Mouse (Mus musculus) erythroblast, embryonic 14.5 days (primary cell): ENCODE data around the gene Zfp941. TPM values are rescaled to one million over a fixed set of nuclear protein-coding genes. Genes with fewer than 3 reads are reported as not detected.

Source experiments
- H3K27me3 ChIP-seq: 2 replicates; pipeline ENCODE4 v1.6.1; 2012; ENCODE audit warnings: inconsistent platforms; ENCODE audit not compliant: control insufficient read depth
- H3K36me3 ChIP-seq: 2 replicates; pipeline ENCODE4 v1.6.1; 2012; ENCODE audit warnings: mild to moderate bottlenecking, inconsistent platforms; ENCODE audit not compliant: control insufficient read depth
- H3K4me1 ChIP-seq: 2 replicates; pipeline ENCODE4 v1.6.1; 2012; ENCODE audit warnings: inconsistent platforms; ENCODE audit not compliant: control insufficient read depth
- H3K4me3 ChIP-seq: replicated peaks from 2 replicates; pipeline ENCODE3; 2012; ENCODE audit warnings: moderate library complexity, mild to moderate bottlenecking, inconsistent platforms
- H3K9me3 ChIP-seq: 2 replicates; pipeline ENCODE4 v1.6.1; 2012; ENCODE audit warnings: low read length, inconsistent platforms, mixed read lengths; ENCODE audit not compliant: control insufficient read depth
- GATA1 ChIP-seq: IDR thresholded peaks from 2 replicates; pipeline ENCODE4 v1.6.1; 2012; ENCODE audit warnings: low read length, inconsistent platforms, mixed read lengths
- TAL1 ChIP-seq: IDR thresholded peaks from 3 replicates; pipeline ENCODE4 v1.6.1; 2012; ENCODE audit warnings: low read length, inconsistent platforms, mixed read lengths
- polyA plus RNA-seq: library from polyadenylated mRNA; stranded (reverse); fragments of >175 nt; gene quantifications from 2 replicates; pipeline ENCODE4 v1.2.3, GENCODE M21; 2012

Gene Zfp941
- polyA plus RNA-seq = not detected in 2 replicates

- peaks cover 7% of the 10 kb centered on the region for H3K4me1 ChIP-seq
- H3K4me3 ChIP-seq = peak within 1 kb of the TSS; percentile 60
- H3K27me3 ChIP-seq = peaks cover 4% of the 10 kb centered on the region; the same call in 1 of the 2 replicates
- TF ChIP-seq TAL1 = no peak
- no peak for TF ChIP-seq GATA1
- H3K9me3 ChIP-seq = no peaks in the 10 kb centered on the region
- no peaks in the 10 kb centered on the region for H3K36me3 ChIP-seq
Measured at GRCm38 (mm10) chr7:140821653-140822329, at the start of gene Zfp941. Zfp941 (minus strand) TSS chr7:140822178.

GRCm38 (mm10) chr7:140864761-140865160 lies 42.8 kb upstream of the Zfp941 start:
- Histone ChIP-seq H3K36me3 (peaks cover 94% of the 10 kb centered on the region), H3K9me3 (no peaks in the 10 kb centered on the region), H3K27me3 (no peaks in the 10 kb centered on the region), H3K4me3 (no peak overlapping the region), H3K4me1 (no peaks in the 10 kb centered on the region)
- TF ChIP-seq GATA1 = no peak
- TF ChIP-seq TAL1 = no peak

- Histone ChIP-seq H3K9me3 (no peaks in the 10 kb centered on the region), H3K36me3 (peaks cover 78% of the 10 kb centered on the region), H3K27me3 (no peaks in the 10 kb centered on the region), H3K4me1 (peaks cover 32% of the 10 kb centered on the region), H3K4me3 (no peak overlapping the region)
- TF ChIP-seq GATA1 (no peak), TAL1 (no peak)
Measured at GRCm38 (mm10) chr7:140860728-140861127, 38.8 kb upstream of the Zfp941 start.

- Histone ChIP-seq H3K9me3 (no peaks in the 10 kb centered on the region), H3K36me3 (peaks cover 74% of the 10 kb centered on the region), H3K4me1 (peaks cover 40% of the 10 kb centered on the region), H3K4me3 (no peak overlapping the region), H3K27me3 (no peaks in the 10 kb centered on the region)
- no peak for TF ChIP-seq TAL1
- no peak for TF ChIP-seq GATA1
Measured at GRCm38 (mm10) chr7:140859997-140860396, 38.0 kb upstream of the Zfp941 start.

- Histone ChIP-seq H3K4me1 (peaks cover 48% of the 10 kb centered on the region), H3K36me3 (peaks cover 74% of the 10 kb centered on the region), H3K4me3 (peak overlapping the region; percentile 79), H3K9me3 (no peaks in the 10 kb centered on the region), H3K27me3 (no peaks in the 10 kb centered on the region)
- TF ChIP-seq TAL1 (no peak), GATA1 (no peak)
Measured at GRCm38 (mm10) chr7:140858746-140859145, 36.8 kb upstream of the Zfp941 start.

- Histone ChIP-seq H3K36me3 (peaks cover 74% of the 10 kb centered on the region), H3K9me3 (no peaks in the 10 kb centered on the region), H3K4me1 (peaks cover 51% of the 10 kb centered on the region), H3K4me3 (peak within 1 kb of the TSS; percentile 79), H3K27me3 (no peaks in the 10 kb centered on the region)
- TF ChIP-seq GATA1 (no peak), TAL1 (no peak)
Measured at GRCm38 (mm10) chr7:140857550-140858505, 35.9 kb upstream of the Zfp941 start, which contains the start of gene Bet1l. Bet1l (minus strand) TSS chr7:140857577.

- Histone ChIP-seq H3K36me3 (peaks cover 74% of the 10 kb centered on the region), H3K27me3 (no peaks in the 10 kb centered on the region), H3K4me1 (peaks cover 53% of the 10 kb centered on the region), H3K4me3 (peak within 1 kb of the TSS; percentile 79), H3K9me3 (no peaks in the 10 kb centered on the region)
- TF ChIP-seq TAL1 = no peak
- TF ChIP-seq GATA1 = no peak
Measured at GRCm38 (mm10) chr7:140856785-140857549, 35.0 kb upstream of the Zfp941 start, which contains the start of gene Ric8a. Ric8a (plus strand) TSS chr7:140856957.

GRCm38 (mm10) chr7:140855860-140856784 lies 34.1 kb upstream of the Zfp941 start, which contains the start of gene Gm45785:
Gm45785 (minus strand) TSS chr7:140856331.
- H3K27me3 ChIP-seq = no peaks in the 10 kb centered on the region
- peaks cover 53% of the 10 kb centered on the region for H3K4me1 ChIP-seq
- peaks cover 72% of the 10 kb centered on the region for H3K36me3 ChIP-seq
- no peaks in the 10 kb centered on the region for H3K9me3 ChIP-seq
- no peak for TF ChIP-seq GATA1
- TF ChIP-seq TAL1 = no peak
- H3K4me3 ChIP-seq = peak within 1 kb of the TSS; percentile 79
